Mouse (Mus musculus) lung, adult 2 months (tissue): ENCODE measurements around the gene Ccl17.

ENCODE experiments used
- CTCF ChIP-seq: fragments of 200-500 bp; IDR thresholded peaks from 2 replicates; pipeline ENCODE4 v1.5.1; 2011; ENCODE audit warnings: mild to moderate bottlenecking, low read length, control low read depth; ENCODE audit not compliant: insufficient read depth
- POLR2A ChIP-seq: fragments of 200-500 bp; IDR thresholded peaks from 2 replicates; pipeline ENCODE4 v1.6.1; 2011; ENCODE audit warnings: low read depth, mild to moderate bottlenecking, control low read depth, low read length, borderline replicate concordance; ENCODE audit errors: extremely low read depth

DNA sequence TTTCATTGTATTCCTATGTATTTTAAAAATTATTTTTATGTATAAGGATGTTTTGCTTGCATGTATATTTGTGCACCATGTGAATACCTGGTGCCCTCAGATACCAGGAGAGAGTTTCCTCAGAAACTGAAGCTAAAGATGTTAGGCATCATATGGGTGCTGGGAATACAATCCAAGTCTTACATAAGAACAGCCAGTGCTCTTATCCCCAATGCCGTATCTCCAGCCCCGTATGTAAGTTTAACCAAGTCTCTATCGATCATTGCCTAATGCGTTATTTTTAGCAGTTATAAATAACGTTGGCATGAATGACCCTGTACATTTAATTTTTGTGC, 46.7 kb downstream of the Ccl17 start:
- TF ChIP-seq CTCF (no peak), POLR2A (no peak)
